Mouse (Mus musculus) limb, embryonic 15.5 days (tissue): ENCODE results near the gene Dgkb. TPM values are rescaled to one million over a fixed set of nuclear protein-coding genes. Genes with fewer than 3 reads are reported as not detected.

Experiments used
- ATAC-seq: fragments of 200-750 bp; cut with Nextera tagmentation; 2 replicates; pipeline ENCODE4 v1.8.0; 2017; ENCODE audit warnings: low read depth, moderate TSS enrichment; ENCODE audit not compliant: insufficient number of reproducible peaks, low FRiP score, low TSS enrichment
- H3K27ac ChIP-seq: fragments of 300-500 bp; sonication (generic); 2 replicates; pipeline ENCODE4 v1.5.1; 2015; ENCODE audit warnings: moderate library complexity, mild to moderate bottlenecking, inconsistent platforms
- H3K27me3 ChIP-seq: fragments of 300-500 bp; sonication (generic); 2 replicates; pipeline ENCODE4 v1.6.1; 2015; ENCODE audit warnings: inconsistent platforms
- H3K36me3 ChIP-seq: fragments of 300-500 bp; sonication (generic); 2 replicates; pipeline ENCODE4 v1.6.1; 2015; ENCODE audit warnings: inconsistent platforms
- H3K4me1 ChIP-seq: fragments of 300-500 bp; sonication (generic); 2 replicates; pipeline ENCODE4 v1.6.1; 2015; ENCODE audit warnings: inconsistent platforms
- H3K4me2 ChIP-seq: fragments of 300-500 bp; sonication (generic); 2 replicates; pipeline ENCODE4 v1.6.1; 2015; ENCODE audit warnings: mild to moderate bottlenecking, inconsistent platforms
- H3K4me3 ChIP-seq: fragments of 300-500 bp; sonication (generic); 2 replicates; pipeline ENCODE4 v1.5.1; 2015; ENCODE audit warnings: mild to moderate bottlenecking, inconsistent platforms
- H3K9ac ChIP-seq: fragments of 300-500 bp; sonication (generic); 2 replicates; pipeline ENCODE4 v1.6.1; 2015; ENCODE audit warnings: inconsistent platforms
- H3K9me3 ChIP-seq: fragments of 300-500 bp; sonication (generic); 2 replicates; pipeline ENCODE4 v1.6.1; 2016; ENCODE audit warnings: inconsistent platforms
- WGBS: fragments of 180-500 bp; shearing (Covaris S2); methylation state at CpG from one replicate; pipeline ENCODE4 v1.1.7; 2015; 5-methylcytosine and 5-hydroxymethylcytosine counted together
- polyA plus RNA-seq: library from polyadenylated mRNA; unstranded; fragments of >200 nt; fragmentation: Nextera tagmentation; extraction: Ambion mirVana; gene quantifications from 2 replicates; pipeline ENCODE4 v1.2.1, GENCODE M21; 2015

Gene Dgkb
- polyA plus RNA-seq, 1 experiment from 2014 or later: 1.6 TPM

DNA sequence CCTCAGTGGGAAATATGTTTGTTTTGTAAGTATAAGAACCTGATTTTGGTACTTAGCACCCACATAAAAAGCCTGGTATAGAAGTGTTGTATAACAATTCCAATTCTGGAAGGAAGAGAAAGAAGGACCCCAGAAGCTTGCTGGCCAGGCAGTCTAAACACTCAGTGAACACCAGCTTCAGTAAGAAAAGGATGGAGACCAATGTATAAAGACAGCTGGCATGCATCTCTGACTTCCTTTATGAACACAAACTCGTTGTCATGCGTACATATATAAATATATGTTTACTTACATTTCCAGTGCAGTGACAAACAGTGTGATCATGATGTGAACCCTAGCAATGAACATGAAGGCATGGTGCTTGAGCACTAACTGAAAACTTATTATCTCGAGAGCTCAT, 270.7 kb downstream of the Dgkb start:
- ATAC-seq: no peak

DNA sequence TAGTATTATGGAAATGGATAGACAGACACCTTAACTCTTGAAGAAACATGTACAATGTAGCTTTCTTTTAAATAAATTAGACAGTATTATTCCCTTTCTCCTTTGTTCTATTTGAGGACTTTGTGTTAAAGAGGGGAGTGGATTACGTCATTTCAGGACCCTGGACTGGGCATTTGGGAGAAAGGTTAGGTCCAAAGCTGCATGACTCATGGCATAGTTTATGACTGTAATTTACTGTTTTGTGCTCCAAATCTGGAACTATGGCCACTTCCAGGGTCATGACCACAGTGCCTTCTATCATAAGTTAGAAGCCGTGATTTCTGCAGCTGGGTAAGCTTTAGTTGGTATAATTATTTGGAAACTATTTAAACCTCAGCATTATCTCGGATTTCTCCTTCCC, 294.4 kb downstream of the Dgkb start:
- no peak for ATAC-seq
- Histone ChIP-seq H3K36me3 (no peaks in the 10 kb centered on the region), H3K4me2 (no peak overlapping the region), H3K27ac (no peak overlapping the region), H3K9ac (no peak overlapping the region), H3K9me3 (no peaks in the 10 kb centered on the region), H3K4me3 (no peak overlapping the region), H3K27me3 (no peaks in the 10 kb centered on the region), H3K4me1 (no peaks in the 10 kb centered on the region)
- 59% methylated on average over 3 of the region's 3 CpGs for WGBS

More for the DNA sequence above, 270.7 kb downstream of the Dgkb start:
- no peaks in the 10 kb centered on the region for H3K9me3 ChIP-seq
- H3K4me1 ChIP-seq: no peaks in the 10 kb centered on the region
- H3K27me3 ChIP-seq: no peaks in the 10 kb centered on the region
- no peak overlapping the region for H3K4me2 ChIP-seq
- H3K9ac ChIP-seq: no peak overlapping the region
- no peak overlapping the region for H3K27ac ChIP-seq
- 86% methylated on average over 3 of the region's 3 CpGs for WGBS
- no peaks in the 10 kb centered on the region for H3K36me3 ChIP-seq
- no peak overlapping the region for H3K4me3 ChIP-seq

DNA sequence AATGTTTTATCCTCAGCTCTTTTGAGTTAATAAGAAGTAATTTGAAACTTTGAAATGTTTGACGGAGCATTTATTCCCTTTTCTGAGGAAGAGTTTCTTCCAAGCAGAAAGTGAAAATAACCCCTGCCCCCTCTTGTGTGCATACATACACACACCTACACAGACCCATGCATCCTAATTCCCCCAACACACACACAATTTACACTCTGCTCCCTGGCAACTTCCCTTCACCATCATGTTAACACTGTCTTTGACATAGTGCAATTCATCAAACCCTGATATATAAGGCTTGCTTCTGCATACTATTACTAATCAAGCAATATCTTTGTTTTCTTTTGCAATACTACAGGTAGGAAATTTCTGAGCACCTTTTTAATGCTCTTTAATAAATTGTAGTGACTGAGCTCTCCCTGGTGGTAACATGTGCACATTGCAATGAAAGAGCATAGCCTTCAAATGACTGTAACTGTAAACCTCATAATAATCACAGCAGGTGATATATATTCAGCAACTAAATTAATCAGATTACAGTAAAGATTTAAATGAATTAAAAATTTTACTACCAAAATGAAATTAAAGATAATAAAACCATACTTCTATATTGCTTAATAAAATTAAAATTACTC, 297.6 kb downstream of the Dgkb start:
- Histone ChIP-seq H3K27me3 (no peaks in the 10 kb centered on the region), H3K4me2 (no peak overlapping the region), H3K9me3 (no peaks in the 10 kb centered on the region), H3K27ac (no peak overlapping the region), H3K4me3 (no peak overlapping the region), H3K36me3 (no peaks in the 10 kb centered on the region), H3K9ac (no peak overlapping the region), H3K4me1 (no peaks in the 10 kb centered on the region)
- 45% methylated on average over 1 of the region's 1 CpGs for WGBS
- no peak for ATAC-seq

DNA sequence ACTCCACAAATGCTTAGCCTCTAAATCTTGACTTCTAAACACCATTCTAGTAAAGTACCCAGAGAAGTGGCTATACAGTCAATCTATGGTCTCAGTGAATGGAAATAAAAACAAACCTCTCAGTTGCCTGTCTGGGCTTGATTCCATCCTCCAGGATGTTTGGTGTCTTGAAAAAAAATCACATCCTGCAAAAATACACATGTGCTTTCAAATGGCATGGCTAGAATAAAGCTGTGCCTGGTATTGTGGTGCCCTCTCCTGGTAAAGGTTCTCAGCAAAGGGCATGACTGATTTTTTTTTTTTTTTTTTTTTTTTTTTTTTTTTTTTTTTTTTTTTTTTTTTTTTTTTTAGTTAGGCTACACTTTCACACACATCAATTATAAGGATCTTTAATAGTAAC, 306.0 kb downstream of the Dgkb start:
- no peak overlapping the region for H3K27ac ChIP-seq

DNA sequence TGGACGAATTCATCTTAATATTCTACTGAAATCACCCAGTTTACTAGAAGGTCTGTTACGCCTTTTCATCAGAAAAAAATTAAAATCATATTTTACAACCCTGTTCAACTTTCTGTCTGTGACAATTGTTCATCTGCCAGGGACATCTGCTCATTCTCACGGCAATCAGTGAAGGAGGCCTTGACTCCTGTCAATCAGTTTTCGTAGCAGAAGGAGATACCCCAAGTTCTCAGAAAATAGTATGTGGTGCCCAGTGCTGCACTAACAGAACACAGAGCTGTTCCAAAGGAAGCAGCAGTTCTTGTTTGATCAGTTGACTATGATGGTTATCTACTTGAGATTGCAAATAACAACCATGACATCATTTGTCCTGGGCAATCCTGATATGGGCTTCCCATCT, 307.8 kb downstream of the Dgkb start:
- Histone ChIP-seq H3K4me3 (no peak overlapping the region), H3K36me3 (no peaks in the 10 kb centered on the region), H3K9me3 (no peaks in the 10 kb centered on the region), H3K27me3 (no peaks in the 10 kb centered on the region), H3K4me2 (no peak overlapping the region), H3K27ac (no peak overlapping the region), H3K9ac (no peak overlapping the region), H3K4me1 (no peaks in the 10 kb centered on the region)
- 81% methylated on average over 4 of the region's 4 CpGs for WGBS
- no peak for ATAC-seq

More for the DNA sequence above, 306.0 kb downstream of the Dgkb start:
- no peak for ATAC-seq
- Histone ChIP-seq H3K27me3 (no peaks in the 10 kb centered on the region), H3K4me2 (no peak overlapping the region), H3K36me3 (no peaks in the 10 kb centered on the region), H3K4me3 (no peak overlapping the region), H3K9ac (no peak overlapping the region), H3K9me3 (no peaks in the 10 kb centered on the region), H3K4me1 (no peaks in the 10 kb centered on the region)

DNA sequence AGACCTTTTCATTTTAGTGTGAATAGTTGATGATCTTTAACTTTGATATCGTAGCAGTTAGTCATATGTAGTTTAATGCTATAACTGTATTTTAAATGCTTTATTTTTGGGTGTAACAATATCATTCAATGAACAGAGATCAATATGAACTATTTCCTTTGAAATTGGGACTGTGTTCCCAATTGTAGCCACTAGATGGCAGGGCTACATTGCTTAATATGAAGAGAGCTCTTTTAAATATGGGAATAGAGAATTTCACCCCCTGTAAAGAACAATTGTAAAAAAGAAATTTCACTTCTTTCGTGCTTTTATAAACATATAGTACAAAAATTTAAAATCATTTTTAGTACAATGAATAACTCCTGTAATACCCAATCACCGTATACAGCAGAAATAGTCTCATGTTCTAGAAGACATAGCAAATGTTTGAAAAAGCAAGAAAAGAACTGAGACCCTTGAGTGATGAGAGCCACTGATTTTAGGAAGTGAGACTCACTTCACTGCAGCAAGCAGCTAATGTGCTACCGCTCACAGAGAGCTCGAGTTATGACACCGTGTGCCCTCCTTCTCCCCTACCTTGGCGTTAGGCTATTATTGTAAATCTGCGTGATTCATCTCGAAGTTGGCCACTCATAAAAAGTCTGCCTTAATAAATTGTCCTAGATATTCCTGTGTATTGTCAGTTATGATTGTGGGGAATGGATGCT, 312.8 kb downstream of the Dgkb start:
- Histone ChIP-seq H3K27ac (no peak overlapping the region), H3K36me3 (no peaks in the 10 kb centered on the region), H3K4me2 (no peak overlapping the region), H3K4me1 (no peaks in the 10 kb centered on the region), H3K9me3 (no peaks in the 10 kb centered on the region), H3K4me3 (no peak overlapping the region), H3K9ac (no peak overlapping the region), H3K27me3 (no peaks in the 10 kb centered on the region)
- ATAC-seq: no peak
- 57% methylated on average over 9 of the region's 9 CpGs for WGBS

DNA sequence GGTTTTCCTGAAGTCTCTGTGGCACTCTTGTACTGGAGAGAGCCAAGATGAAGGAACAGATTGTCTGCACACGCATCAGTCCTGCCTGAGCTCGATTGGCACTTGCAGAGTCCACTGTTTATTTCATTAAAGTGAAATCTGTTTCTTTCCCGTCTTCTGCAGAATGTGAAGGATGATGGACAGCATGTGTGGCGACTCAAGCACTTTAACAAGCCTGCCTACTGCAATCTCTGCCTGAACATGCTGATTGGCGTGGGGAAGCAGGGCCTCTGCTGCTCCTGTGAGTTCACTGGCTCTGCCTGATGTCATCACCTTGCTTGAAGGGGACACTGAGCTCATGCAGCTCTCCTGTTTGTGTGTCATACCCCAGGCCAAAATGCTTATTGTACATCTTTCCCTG, 318.9 kb downstream of the Dgkb start:
- H3K27ac ChIP-seq: no peak overlapping the region
- H3K9ac ChIP-seq: no peak overlapping the region
- no peak overlapping the region for H3K4me3 ChIP-seq
- H3K36me3 ChIP-seq: no peaks in the 10 kb centered on the region
- WGBS: 37% methylated on average over 5 of the region's 5 CpGs
- no peak overlapping the region for H3K4me2 ChIP-seq
- no peak for ATAC-seq
- H3K27me3 ChIP-seq: no peaks in the 10 kb centered on the region
- no peaks in the 10 kb centered on the region for H3K4me1 ChIP-seq
- no peaks in the 10 kb centered on the region for H3K9me3 ChIP-seq

DNA sequence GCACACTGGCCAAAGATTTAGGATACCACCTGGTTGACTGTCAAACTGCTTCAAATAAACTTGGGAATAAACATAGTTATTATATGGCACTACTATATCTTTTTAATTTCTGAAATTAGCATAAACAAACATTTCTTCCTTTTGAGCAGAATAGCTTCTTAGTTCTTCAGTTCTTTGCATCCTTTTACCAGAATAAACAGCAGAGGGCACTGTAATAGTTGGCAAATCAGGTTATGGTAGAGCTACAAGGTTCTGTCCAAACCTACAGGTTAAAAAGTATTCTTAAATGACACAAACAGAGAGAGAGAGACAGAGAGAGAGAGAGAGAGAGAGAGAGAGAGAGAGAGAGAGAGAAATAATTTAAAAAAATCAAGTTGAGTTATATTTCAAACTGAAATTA, 322.5 kb downstream of the Dgkb start:
- no peak overlapping the region for H3K4me3 ChIP-seq
- no peaks in the 10 kb centered on the region for H3K9me3 ChIP-seq
- H3K36me3 ChIP-seq: no peaks in the 10 kb centered on the region
- no peak overlapping the region for H3K9ac ChIP-seq
- H3K4me2 ChIP-seq: no peak overlapping the region
- no peak overlapping the region for H3K27ac ChIP-seq
- no peaks in the 10 kb centered on the region for H3K27me3 ChIP-seq
- ATAC-seq: no peak
- no peaks in the 10 kb centered on the region for H3K4me1 ChIP-seq

DNA sequence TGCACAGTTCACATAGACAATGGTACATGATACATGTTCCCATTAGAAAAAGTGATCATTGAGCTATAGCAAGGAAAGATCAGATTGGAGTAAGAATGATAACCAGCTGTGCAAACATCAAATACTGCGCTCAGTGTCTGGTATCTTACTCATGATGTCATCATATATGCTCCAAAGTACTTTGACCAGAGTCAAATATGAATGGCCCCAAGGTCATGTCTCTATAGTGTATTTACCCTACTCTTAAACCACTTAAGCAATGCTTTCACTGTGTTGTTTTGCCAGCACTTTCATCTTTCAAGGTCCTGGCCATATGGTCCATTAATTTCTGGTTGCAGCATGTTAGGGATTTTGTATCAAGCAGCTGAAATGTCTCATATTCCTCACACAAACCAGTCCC, 415.1 kb downstream of the Dgkb start:
- H3K4me3 ChIP-seq: no peak overlapping the region
- no peaks in the 10 kb centered on the region for H3K27me3 ChIP-seq
- H3K4me2 ChIP-seq: no peak overlapping the region
- no peaks in the 10 kb centered on the region for H3K9me3 ChIP-seq
- H3K36me3 ChIP-seq: no peaks in the 10 kb centered on the region
- no peak overlapping the region for H3K27ac ChIP-seq
- no peak for ATAC-seq
- H3K4me1 ChIP-seq: no peaks in the 10 kb centered on the region
- no peak overlapping the region for H3K9ac ChIP-seq
- WGBS: 76% methylated on average over 1 of the region's 1 CpGs

DNA sequence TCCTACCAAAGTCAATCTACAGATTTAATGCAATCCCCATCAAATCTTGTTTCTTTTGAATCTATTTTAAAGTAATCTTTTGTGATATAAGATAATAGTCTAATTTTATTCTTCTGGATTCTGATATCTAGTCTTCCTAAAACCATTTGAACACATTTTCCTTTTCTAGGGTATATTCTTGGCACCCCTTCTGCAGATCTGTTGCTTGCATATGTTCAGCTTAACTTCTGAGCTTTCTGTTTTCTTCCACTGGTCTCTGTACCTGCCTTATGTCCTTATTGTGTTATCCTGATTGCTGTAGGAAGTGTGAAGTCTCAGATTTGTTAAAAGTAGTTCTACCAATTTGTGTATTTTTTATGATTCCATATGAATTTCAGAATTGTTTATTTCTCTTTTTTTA, 451.3 kb downstream of the Dgkb start:
- Histone ChIP-seq H3K4me1 (no peaks in the 10 kb centered on the region), H3K27me3 (no peaks in the 10 kb centered on the region), H3K9ac (no peak overlapping the region), H3K4me3 (no peak overlapping the region), H3K27ac (no peak overlapping the region), H3K4me2 (no peak overlapping the region), H3K9me3 (no peaks in the 10 kb centered on the region), H3K36me3 (no peaks in the 10 kb centered on the region)
- no peak for ATAC-seq

DNA sequence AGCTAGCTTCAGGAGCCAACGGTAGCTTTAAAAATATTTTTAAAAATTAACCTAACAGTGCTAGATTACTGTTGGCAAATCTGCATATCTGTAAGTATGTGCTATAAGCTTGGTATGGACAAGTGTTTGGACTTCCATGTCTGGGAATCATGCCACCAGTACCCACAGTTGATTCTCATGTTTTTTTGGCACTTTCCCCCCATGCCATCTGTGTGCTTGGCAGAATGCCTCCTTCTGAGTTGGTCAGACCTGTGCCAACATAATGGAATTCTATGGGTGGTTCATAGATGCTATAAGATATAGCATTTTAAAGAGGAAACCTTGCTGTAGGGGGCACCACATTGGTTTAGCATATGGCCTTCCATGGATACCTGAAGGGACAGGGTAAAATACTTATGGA, 484.0 kb downstream of the Dgkb start:
- H3K27me3 ChIP-seq: no peaks in the 10 kb centered on the region
- no peak overlapping the region for H3K27ac ChIP-seq
- H3K4me1 ChIP-seq: no peaks in the 10 kb centered on the region
- no peaks in the 10 kb centered on the region for H3K9me3 ChIP-seq
- no peak overlapping the region for H3K9ac ChIP-seq
- no peak overlapping the region for H3K4me2 ChIP-seq
- 48% methylated on average over 1 of the region's 1 CpGs for WGBS
- no peaks in the 10 kb centered on the region for H3K36me3 ChIP-seq
- no peak overlapping the region for H3K4me3 ChIP-seq
- no peak for ATAC-seq

DNA sequence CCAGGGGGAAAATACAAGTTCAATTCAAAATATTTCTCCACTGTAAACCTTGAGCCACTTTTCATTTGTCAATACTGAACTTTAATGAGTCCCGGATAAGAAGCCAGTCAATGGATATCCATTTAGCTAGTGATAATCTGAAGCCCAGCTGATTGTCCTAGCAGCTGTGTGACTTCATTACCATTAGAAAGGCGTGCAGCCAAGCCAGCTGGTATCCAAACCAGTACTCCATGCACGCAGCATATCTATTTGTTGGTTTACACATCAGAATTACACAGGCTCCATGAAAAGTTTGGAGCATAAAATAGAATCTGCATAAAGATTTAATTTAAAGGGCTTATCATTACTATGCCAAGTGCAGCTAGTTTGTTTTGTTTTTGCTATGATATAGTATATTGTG, 486.3 kb downstream of the Dgkb start:
- Histone ChIP-seq H3K4me2 (no peak overlapping the region), H3K9ac (no peak overlapping the region), H3K4me3 (no peak overlapping the region), H3K9me3 (no peaks in the 10 kb centered on the region), H3K27ac (no peak overlapping the region), H3K27me3 (no peaks in the 10 kb centered on the region), H3K4me1 (no peaks in the 10 kb centered on the region), H3K36me3 (no peaks in the 10 kb centered on the region)
- ATAC-seq: no peak
- WGBS: 71% methylated on average over 3 of the region's 3 CpGs

DNA sequence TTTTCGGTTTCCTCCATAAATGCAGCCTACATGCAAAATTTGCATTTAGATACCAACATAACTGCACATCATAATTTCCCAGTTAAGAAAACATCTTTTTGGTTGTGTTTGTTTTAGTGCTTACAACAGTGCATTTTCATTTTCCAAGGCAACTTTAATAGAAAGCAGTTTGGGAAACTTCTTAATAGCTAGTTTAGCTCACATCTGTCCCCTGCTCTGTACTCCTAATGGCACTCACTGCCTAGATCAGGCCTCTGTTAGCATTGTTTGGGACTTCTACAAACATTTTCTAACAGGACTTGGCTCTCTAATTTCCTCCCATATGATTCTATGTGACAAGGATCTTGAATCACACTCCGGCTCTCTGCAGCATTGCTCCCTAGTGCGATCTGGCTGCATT, 486.7 kb downstream of the Dgkb start:
- ATAC-seq: no peak
- H3K9me3 ChIP-seq: no peaks in the 10 kb centered on the region
- H3K4me1 ChIP-seq: no peaks in the 10 kb centered on the region
- H3K27ac ChIP-seq: no peak overlapping the region
- H3K4me3 ChIP-seq: no peak overlapping the region
- 84% methylated on average over 3 of the region's 3 CpGs for WGBS
- no peak overlapping the region for H3K4me2 ChIP-seq
- H3K9ac ChIP-seq: no peak overlapping the region
- no peaks in the 10 kb centered on the region for H3K36me3 ChIP-seq
- H3K27me3 ChIP-seq: no peaks in the 10 kb centered on the region
